Mouse (Mus musculus): ENCODE measurements around the gene Mrps2.

DNA sequence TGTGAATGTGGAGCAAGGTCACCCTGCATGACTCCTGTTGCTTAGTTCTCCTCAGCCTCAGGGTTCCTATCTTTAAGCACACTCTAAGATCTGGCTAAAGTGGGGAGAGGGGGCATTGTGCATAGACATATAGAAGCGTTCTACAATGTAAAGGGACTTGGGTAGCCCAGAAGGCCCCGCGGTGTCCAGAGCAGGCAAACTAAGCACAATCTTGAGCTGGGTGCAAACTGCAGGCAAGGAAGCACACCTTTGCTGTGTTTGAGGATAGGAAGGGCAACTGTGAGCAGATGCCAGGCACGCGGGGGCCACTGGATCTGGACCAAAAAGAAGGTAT, 21.7 kb upstream of the Mrps2 start:
- no peak for TF ChIP-seq FLI1 (IDR thresholded peaks at IDR 0.05; ENCODE audit: low read length)
- no peak for TF ChIP-seq GATA1 (IDR thresholded peaks at IDR 0.05; ENCODE audit: borderline replicate concordance, low read length)
